12 mouse cellular contexts compared by ENCODE assay signal in genomic region chr16:23401463-23401862, GRCm38 (mm10). TPM values are rescaled to one million over a fixed set of nuclear protein-coding genes. Genes with fewer than 3 reads are reported as not detected.
DNase-seq lines count a peak whose midpoint lies in the region; ATAC-seq and TF ChIP-seq lines count a peak whose summit lies in the region.
"Had no signal": no experiment of that assay in that cellular context is flagged by ENCODE, and none has a peak within 500 bp of the region (broad histone marks: within the 10 kb centered on the region; RNA-seq: fewer than 3 reads in every experiment).

No protein-coding gene starts in this region.

- no peaks in the 10 kb centered on the region for H3K36me3 ChIP-seq in kidney, embryonic 15.5 days
- H3K36me3 ChIP-seq in kidney, adult 2 months (ENCODE audit: control insufficient read depth, insufficient read depth, low read length), result no peaks in the 10 kb centered on the region
- no peaks in the 10 kb centered on the region for H3K36me3 ChIP-seq in liver, postnatal 0 days (replicated peaks; ENCODE audit: insufficient read depth, low read length)
- no peaks in the 10 kb centered on the region for H3K36me3 ChIP-seq in forebrain, embryonic 15.5 days
- H3K36me3 ChIP-seq: hindbrain, embryonic 10.5 days had no signal

- no peak for TF ChIP-seq EP300 in liver, postnatal 0 days (IDR thresholded peaks at IDR 0.05; ENCODE audit: low read depth)

- WGBS in kidney, embryonic 15.5 days, result 15% methylated on average over 4 of the region's 4 CpGs
- 43% methylated on average over 4 of the region's 4 CpGs for WGBS in kidney, adult 2 months
- 26% methylated on average over 4 of the region's 4 CpGs for WGBS in liver, postnatal 0 days (ENCODE audit: insufficient replicate concordance)
- WGBS in forebrain, embryonic 15.5 days, result 80% methylated on average over 4 of the region's 4 CpGs

- no peak; the same call in 1 of the 2 replicates for ATAC-seq in kidney, embryonic 15.5 days (replicated peaks; ENCODE audit: low FRiP score)
- peak; percentile 68 for ATAC-seq in common myeloid progenitor, adult 5-6 weeks (replicated peaks; ENCODE audit: low read depth, poor library complexity, severe bottlenecking)
- ATAC-seq in liver, postnatal 0 days, result peak; percentile 38; the same call in 1 of the 2 replicates
- ATAC-seq in CD4-positive, CD25-positive, alpha-beta regulatory T cell, adult 4 months, result no peak
- ATAC-seq in forebrain, embryonic 15.5 days (replicated peaks), result no peak

- 0 out of 2 replicates have a peak overlapping the region, but pooled peaks have one; percentile 13 for H3K27ac ChIP-seq in kidney, embryonic 15.5 days
- no peak overlapping the region for H3K27ac ChIP-seq in kidney, adult 2 months (ENCODE audit: insufficient read depth, low read depth, low read length)
- H3K27ac ChIP-seq in liver, postnatal 0 days (ENCODE audit: low read depth), result no peak overlapping the region
- H3K27ac ChIP-seq in forebrain, embryonic 15.5 days (replicated peaks), result no peak overlapping the region
- H3K27ac ChIP-seq: hindbrain, embryonic 10.5 days had no signal

- no peak for DNase-seq in kidney, adult 2 months
- peak; percentile 17 for DNase-seq in c-Kit-positive CD71-negative TER-119-negative erythroid progenitor cells, embryonic 14.5 days (ENCODE audit: low read depth)
- DNase-seq in liver, postnatal 0 days, result no peak
- DNase-seq: heart, adult 18-20 months; kidney, adult 9 months; layer of hippocampus, postnatal 36 days; thymus, postnatal 36 days had no signal

- peaks cover 22% of the 10 kb centered on the region for H3K4me1 ChIP-seq in kidney, embryonic 15.5 days
- H3K4me1 ChIP-seq in kidney, adult 2 months (ENCODE audit: control insufficient read depth, insufficient read depth, low read length), result no peaks in the 10 kb centered on the region; the same call in 1 of the 2 replicates
- H3K4me1 ChIP-seq in liver, postnatal 0 days (ENCODE audit: insufficient read depth), result no peaks in the 10 kb centered on the region
- H3K4me1 ChIP-seq in forebrain, embryonic 15.5 days, result no peaks in the 10 kb centered on the region

- no peak for TF ChIP-seq CTCF in kidney, adult 2 months (conservative IDR thresholded peaks at IDR 0.05; ENCODE audit: insufficient read depth, insufficient read length, low read depth, low read length)
- no peak for TF ChIP-seq CTCF in liver, postnatal 0 days (IDR thresholded peaks at IDR 0.05; ENCODE audit: low read depth)

- no peaks in the 10 kb centered on the region for H3K9me3 ChIP-seq in kidney, embryonic 15.5 days (replicated peaks)
- H3K9me3 ChIP-seq in liver, postnatal 0 days (ENCODE audit: low read length), result no peaks in the 10 kb centered on the region
- no peaks in the 10 kb centered on the region for H3K9me3 ChIP-seq in forebrain, embryonic 15.5 days
- H3K9me3 ChIP-seq: hindbrain, embryonic 10.5 days had no signal

- no peak for TF ChIP-seq POLR2A in kidney, adult 2 months (IDR thresholded peaks at IDR 0.05; ENCODE audit: low read depth, low read length)

- no peak overlapping the region for H3K9ac ChIP-seq in kidney, embryonic 15.5 days
- no peak overlapping the region for H3K9ac ChIP-seq in liver, postnatal 0 days (replicated peaks)
- H3K9ac ChIP-seq in forebrain, embryonic 15.5 days (replicated peaks), result no peak overlapping the region

- no peak overlapping the region for H3K4me2 ChIP-seq in kidney, embryonic 15.5 days
- no peak overlapping the region for H3K4me2 ChIP-seq in liver, postnatal 0 days (ENCODE audit: low read depth, low read length)
- no peak overlapping the region for H3K4me2 ChIP-seq in forebrain, embryonic 15.5 days (replicated peaks)

- no peaks in the 10 kb centered on the region for H3K27me3 ChIP-seq in kidney, embryonic 15.5 days
- H3K27me3 ChIP-seq in kidney, adult 2 months (replicated peaks; ENCODE audit: control insufficient read depth, insufficient read depth, low read length), result no peaks in the 10 kb centered on the region
- H3K27me3 ChIP-seq in liver, postnatal 0 days (ENCODE audit: insufficient read depth, low read length), result no peaks in the 10 kb centered on the region
- H3K27me3 ChIP-seq in forebrain, embryonic 15.5 days, result no peaks in the 10 kb centered on the region

- no peak overlapping the region for H3K4me3 ChIP-seq in kidney, embryonic 15.5 days (replicated peaks)
- no peak overlapping the region for H3K4me3 ChIP-seq in kidney, adult 2 months (ENCODE audit: insufficient read depth, low read depth, low read length)
- no peak overlapping the region for H3K4me3 ChIP-seq in liver, postnatal 0 days (ENCODE audit: low read depth, low read length)
- no peak overlapping the region for H3K4me3 ChIP-seq in forebrain, embryonic 15.5 days
- H3K4me3 ChIP-seq: hindbrain, embryonic 10.5 days had no signal

RNA-seq across cellular contexts. Expression of gene Rtp1, which starts 27.5 kb away (rescaled TPM):
- polyA plus RNA-seq in kidney, embryonic 15.5 days (2015; fragmentation: Nextera tagmentation; extraction: Ambion mirVana), result not detected in 2 replicates
- 0.06 and 0.07 TPM in 2 replicates for polyA plus RNA-seq in kidney, adult 2 months (2012; rRNA removed)
- not detected in 2 replicates for total RNA-seq in common myeloid progenitor, adult 5-6 weeks (2017)
- not detected in 2 replicates for polyA plus RNA-seq in liver, postnatal 0 days (2015; fragmentation: Nextera tagmentation; extraction: Ambion mirVana)
- not detected for polyA plus RNA-seq in CD4-positive, CD25-positive, alpha-beta regulatory T cell, adult 4 months (2017; shearing (Covaris generic))
- polyA plus RNA-seq in forebrain, embryonic 15.5 days (2015; fragmentation: Nextera tagmentation; extraction: Ambion mirVana), result 0.05 TPM in 2 replicates
- total RNA-seq: heart, adult 18-20 months had no signal
- polyA plus RNA-seq: hindbrain, embryonic 10.5 days had no signal

Comparison
In these comparisons a context has a peak if more than half of its experiments do, and no peak if none do; other contexts are left out.
1. ATAC-seq: peak in common myeloid progenitor, adult 5-6 weeks (single experiment) and liver, postnatal 0 days (single experiment); none in kidney, embryonic 15.5 days (single experiment), CD4-positive, CD25-positive, alpha-beta regulatory T cell, adult 4 months (single experiment) and forebrain, embryonic 15.5 days (single experiment).